Mouse (Mus musculus) olfactory bulb, adult 2 months (tissue): ENCODE measurements around the gene Tmem33.

Source experiments
- CTCF ChIP-seq: fragments of 200-500 bp; IDR thresholded peaks from 2 replicates; pipeline ENCODE4 v1.5.1; 2012; ENCODE audit warnings: low read depth, mild to moderate bottlenecking, low read length, moderate library complexity; ENCODE audit not compliant: insufficient read depth
- POLR2A ChIP-seq: fragments of 200-500 bp; IDR thresholded peaks from 2 replicates; pipeline ENCODE4 v1.6.1; 2012; ENCODE audit warnings: mild to moderate bottlenecking, low read depth, low read length, moderate library complexity; ENCODE audit not compliant: insufficient read depth

DNA sequence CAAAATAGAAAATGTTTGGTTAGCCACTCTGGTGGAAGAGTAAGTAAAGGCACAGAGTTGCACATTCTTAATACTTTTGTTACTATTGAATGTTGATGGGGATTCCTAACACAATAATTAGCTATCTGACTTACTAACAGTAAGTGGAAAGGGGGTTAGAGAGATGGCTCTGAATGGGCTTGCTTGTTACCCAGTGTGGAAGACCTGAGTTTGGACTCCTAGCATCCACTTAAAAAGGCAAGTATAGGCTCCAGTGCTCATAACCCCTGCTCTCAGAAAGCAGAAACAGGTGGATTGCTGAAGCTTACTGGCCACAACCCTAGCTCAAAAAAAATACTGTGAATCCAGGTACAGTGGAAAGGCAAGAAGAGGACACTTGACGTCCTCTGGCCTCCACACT lies 35.8 kb downstream of the Tmem33 start:
- no peak for TF ChIP-seq POLR2A
- TF ChIP-seq CTCF, result no peak
